Mouse (Mus musculus): ENCODE data around the gene Tpm4.

GRCm38 (mm10) chr8:72190215-72190539, 55.4 kb downstream of the Tpm4 start:
- TF ChIP-seq CTCF (IDR thresholded peaks at IDR 0.05; ENCODE audit: control insufficient read depth, insufficient read depth, insufficient replicate concordance, low read depth, low read length) = no peak
- no peak for TF ChIP-seq POLR2A (IDR thresholded peaks at IDR 0.05; ENCODE audit: control insufficient read depth, low read depth, low read length)
